Mouse (Mus musculus) lung, postnatal 0 days (tissue): ENCODE data around the gene Caprin1. TPM values are rescaled to one million over a fixed set of nuclear protein-coding genes. Genes with fewer than 3 reads are reported as not detected.

Experiments used
- ATAC-seq: fragments of 200-750 bp; cut with Nextera tagmentation; 2 replicates; pipeline ENCODE4 v1.8.0; 2017; ENCODE audit warnings: moderate library complexity
- DNase-seq: peaks from one replicate; pipeline ENCODE4 v3.0.0-alpha.2; 2016; ENCODE audit warnings: low spot score
- H3K27ac ChIP-seq: fragments of 300-500 bp; sonication (generic); 2 replicates; pipeline ENCODE4 v1.5.1; 2014; ENCODE audit warnings: antibody characterized with exemption, mild to moderate bottlenecking, low read length, mixed read lengths
- H3K27me3 ChIP-seq: fragments of 300-500 bp; sonication (generic); replicated peaks from 2 replicates; pipeline ENCODE4 v1.6.1; 2014; ENCODE audit warnings: low read length, mixed read lengths; ENCODE audit not compliant: insufficient read depth
- H3K36me3 ChIP-seq: fragments of 300-500 bp; sonication (generic); 2 replicates; pipeline ENCODE4 v1.6.1; 2014; ENCODE audit warnings: low read length, mixed read lengths; ENCODE audit not compliant: insufficient read depth
- H3K4me1 ChIP-seq: fragments of 300-500 bp; sonication (generic); 2 replicates; pipeline ENCODE4 v1.6.1; 2014; ENCODE audit warnings: antibody characterized with exemption, low read depth, low read length, mixed read lengths; ENCODE audit not compliant: insufficient read depth
- H3K4me2 ChIP-seq: fragments of 300-500 bp; sonication (generic); replicated peaks from 2 replicates; pipeline ENCODE4 v1.6.1; 2014; ENCODE audit warnings: low read depth, mild to moderate bottlenecking, low read length, moderate library complexity, mixed read lengths
- H3K4me3 ChIP-seq: fragments of 300-500 bp; sonication (generic); 2 replicates; pipeline ENCODE4 v1.5.1; 2014; ENCODE audit warnings: low read depth, low read length
- H3K9ac ChIP-seq: fragments of 300-500 bp; sonication (generic); replicated peaks from 2 replicates; pipeline ENCODE4 v1.6.1; 2014; ENCODE audit warnings: low read depth, mild to moderate bottlenecking
- H3K9me3 ChIP-seq: fragments of 300-500 bp; sonication (generic); 2 replicates; pipeline ENCODE4 v1.6.1; 2016; ENCODE audit warnings: low read length, mixed read lengths
- CTCF ChIP-seq: IDR thresholded peaks from 2 replicates; pipeline ENCODE4 v1.5.1; 2016; ENCODE audit warnings: antibody characterized with exemption, mild to moderate bottlenecking
- EP300 ChIP-seq: IDR thresholded peaks from 2 replicates; pipeline ENCODE4 v1.6.1; 2016; ENCODE audit warnings: antibody characterized with exemption, mild to moderate bottlenecking, control low read depth
- WGBS: fragments of 180-500 bp; shearing (Covaris S2); extraction: QIAGEN DNeasy Blood & Tissue Kit; methylation state at CpG from one replicate; pipeline ENCODE4 v1.1.7; 2014; 5-methylcytosine and 5-hydroxymethylcytosine counted together
- polyA plus RNA-seq: library from polyadenylated mRNA; unstranded; fragments of >200 nt; fragmentation: Nextera tagmentation; extraction: Ambion mirVana; gene quantifications from 2 replicates; pipeline ENCODE4 v1.2.1, GENCODE M21; 2015

The Caprin1 gene
- polyA plus RNA-seq, 1 experiment from 2014 or later: 87.8 TPM

GRCm38 (mm10) chr2:103755458-103756085, 41.9 kb downstream of the Caprin1 start:
- H3K27me3 ChIP-seq: no peaks in the 10 kb centered on the region
- H3K4me1 ChIP-seq: no peaks in the 10 kb centered on the region
- ATAC-seq (no peak), DNase-seq (no peak)
- no peak overlapping the region for H3K27ac ChIP-seq
- H3K4me3 ChIP-seq: no peak overlapping the region
- TF ChIP-seq EP300: no peak
- no peak for TF ChIP-seq CTCF
- H3K9me3 ChIP-seq: no peaks in the 10 kb centered on the region
- no peak overlapping the region for H3K4me2 ChIP-seq
- whole genome bisulfite sequencing: 84% methylated on average over 9 of the region's 9 CpGs
- no peaks in the 10 kb centered on the region for H3K36me3 ChIP-seq
- no peak overlapping the region for H3K9ac ChIP-seq

DNA sequence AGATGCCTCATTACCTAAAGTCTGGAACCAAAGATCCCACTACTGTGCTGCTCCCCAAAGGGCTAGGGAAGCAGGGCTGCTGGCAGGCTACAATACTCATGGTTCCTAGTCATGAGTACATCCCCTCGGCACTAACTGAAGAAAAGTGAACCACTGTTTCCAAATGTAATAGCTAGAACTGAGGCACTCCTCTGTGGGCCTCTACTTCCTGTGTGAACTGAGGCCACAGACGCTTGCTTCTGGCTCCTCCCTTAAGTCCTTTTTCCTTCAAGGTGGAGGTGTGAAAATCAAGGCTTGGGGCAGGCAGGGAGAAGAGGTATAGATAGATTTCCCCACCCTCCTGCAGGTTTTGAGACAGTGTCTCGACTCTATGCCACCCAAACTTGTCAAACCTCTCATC, 42.8 kb downstream of the Caprin1 start:
- Histone ChIP-seq H3K36me3 (no peaks in the 10 kb centered on the region), H3K9ac (no peak overlapping the region), H3K9me3 (no peaks in the 10 kb centered on the region), H3K27ac (no peak overlapping the region), H3K4me1 (no peaks in the 10 kb centered on the region), H3K4me3 (no peak overlapping the region), H3K27me3 (no peaks in the 10 kb centered on the region), H3K4me2 (no peak overlapping the region)
- no peak for TF ChIP-seq CTCF
- no peak for TF ChIP-seq EP300
- DNase-seq (no peak), ATAC-seq (no peak)
- WGBS: 73% methylated on average over 3 of the region's 3 CpGs

GRCm38 (mm10) chr2:103751771-103752170, 45.7 kb downstream of the Caprin1 start:
- Histone ChIP-seq H3K4me2 (no peak overlapping the region), H3K9me3 (no peaks in the 10 kb centered on the region), H3K4me3 (no peak overlapping the region), H3K27ac (no peak overlapping the region), H3K9ac (no peak overlapping the region), H3K36me3 (0 out of 2 replicates have a peak, but pooled peaks cover 5% of the 10 kb centered on the region), H3K27me3 (no peaks in the 10 kb centered on the region), H3K4me1 (no peaks in the 10 kb centered on the region)
- no peak for ATAC-seq
- WGBS: 91% methylated on average over 6 of the region's 6 CpGs
- TF ChIP-seq CTCF (no peak), EP300 (no peak)
- DNase-seq: no peak

DNA sequence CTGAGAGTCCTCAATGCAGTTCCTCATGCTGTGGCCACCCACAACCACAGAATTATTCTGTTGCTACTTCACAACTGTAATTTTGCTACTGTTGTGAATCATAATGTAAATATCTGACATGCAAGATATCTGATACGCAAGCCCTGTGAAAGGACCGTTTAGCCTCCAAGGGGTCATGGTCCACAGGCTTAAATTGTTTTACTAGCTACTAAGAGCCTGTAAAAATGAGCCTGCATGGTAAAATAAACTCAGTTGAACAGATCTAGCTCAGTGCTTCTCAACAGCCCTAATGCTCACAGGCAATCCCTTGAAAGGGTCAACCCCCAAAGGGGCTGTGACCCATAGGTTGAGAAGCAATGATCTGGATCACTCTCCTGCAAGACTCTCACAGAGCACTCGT, 48.4 kb downstream of the Caprin1 start:
- Histone ChIP-seq H3K4me1 (no peaks in the 10 kb centered on the region), H3K36me3 (0 out of 2 replicates have a peak, but pooled peaks cover 5% of the 10 kb centered on the region), H3K27ac (no peak overlapping the region), H3K9ac (no peak overlapping the region), H3K4me3 (no peak overlapping the region), H3K9me3 (no peaks in the 10 kb centered on the region), H3K4me2 (no peak overlapping the region), H3K27me3 (no peaks in the 10 kb centered on the region)
- TF ChIP-seq CTCF (no peak), EP300 (no peak)
- 89% methylated on average over 3 of the region's 3 CpGs for WGBS
- DNase-seq: no peak
- ATAC-seq: no peak

GRCm38 (mm10) chr2:103747891-103748290, 49.6 kb downstream of the Caprin1 start:
- 0 out of 2 replicates have a peak, but pooled peaks cover 9% of the 10 kb centered on the region for H3K36me3 ChIP-seq
- H3K27me3 ChIP-seq: no peaks in the 10 kb centered on the region
- H3K9ac ChIP-seq: no peak overlapping the region
- ATAC-seq: no peak
- H3K4me1 ChIP-seq: no peaks in the 10 kb centered on the region
- WGBS: 86% methylated on average over 9 of the region's 9 CpGs
- H3K4me2 ChIP-seq: no peak overlapping the region
- no peak overlapping the region for H3K4me3 ChIP-seq
- no peak for TF ChIP-seq CTCF
- H3K9me3 ChIP-seq: no peaks in the 10 kb centered on the region
- no peak for DNase-seq
- H3K27ac ChIP-seq: no peak overlapping the region

DNA sequence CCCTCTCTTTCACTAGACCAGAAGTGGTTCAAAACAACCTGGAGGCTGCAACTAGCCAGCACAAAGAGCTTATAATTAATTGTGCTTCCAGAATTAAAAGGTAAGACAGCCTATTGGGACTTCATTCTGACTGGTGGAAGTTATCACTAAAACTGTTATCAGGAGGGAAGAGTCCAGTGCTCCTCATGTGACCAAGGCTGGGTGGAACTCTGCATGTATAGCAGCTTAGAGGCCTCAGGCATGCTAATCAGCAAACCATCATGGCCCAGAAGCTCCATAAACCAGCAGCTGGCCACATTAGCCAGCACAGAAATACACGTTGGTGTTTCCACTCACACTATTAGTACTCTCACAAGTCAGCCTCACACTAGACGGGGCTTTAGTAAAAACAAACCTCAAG, 50.7 kb downstream of the Caprin1 start:
- no peak overlapping the region for H3K9ac ChIP-seq
- DNase-seq (no peak), ATAC-seq (no peak)
- H3K36me3 ChIP-seq: 0 out of 2 replicates have a peak, but pooled peaks cover 13% of the 10 kb centered on the region
- H3K4me1 ChIP-seq: no peaks in the 10 kb centered on the region
- no peaks in the 10 kb centered on the region for H3K9me3 ChIP-seq
- 86% methylated on average over 2 of the region's 2 CpGs for WGBS
- H3K27ac ChIP-seq: no peak overlapping the region
- H3K4me3 ChIP-seq: no peak overlapping the region
- TF ChIP-seq EP300 (no peak), CTCF (no peak)
- H3K27me3 ChIP-seq: no peaks in the 10 kb centered on the region
- no peak overlapping the region for H3K4me2 ChIP-seq

DNA sequence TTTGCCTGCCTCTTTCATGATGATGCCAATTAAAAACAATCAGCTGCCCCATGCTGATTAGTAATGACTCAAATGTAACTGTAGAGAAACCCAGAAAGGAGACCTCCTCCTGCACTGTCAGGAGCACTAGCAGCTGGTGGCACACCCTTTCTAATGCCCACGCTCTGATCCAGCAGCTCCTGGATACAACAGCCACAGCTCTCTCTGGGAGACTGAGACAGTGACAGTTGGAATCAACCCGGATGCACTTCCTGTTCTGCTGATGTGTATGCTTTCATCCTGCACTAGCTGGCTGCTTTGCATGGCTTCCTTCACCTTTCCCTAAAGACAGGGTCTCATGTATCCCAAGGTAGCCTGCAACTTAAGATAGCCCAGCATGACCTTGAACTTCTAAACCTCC, 51.4 kb downstream of the Caprin1 start:
- ATAC-seq: no peak
- H3K9me3 ChIP-seq: no peaks in the 10 kb centered on the region
- 71% methylated on average over 2 of the region's 2 CpGs for WGBS

More for the DNA sequence above, 51.4 kb downstream of the Caprin1 start:
- no peak overlapping the region for H3K9ac ChIP-seq
- H3K4me2 ChIP-seq: no peak overlapping the region
- H3K27me3 ChIP-seq: no peaks in the 10 kb centered on the region
- TF ChIP-seq CTCF (no peak), EP300 (no peak)
- 0 out of 2 replicates have a peak, but pooled peaks cover 13% of the 10 kb centered on the region for H3K36me3 ChIP-seq
- H3K4me3 ChIP-seq: no peak overlapping the region
- no peak overlapping the region for H3K27ac ChIP-seq
- DNase-seq: no peak
- H3K4me1 ChIP-seq: no peaks in the 10 kb centered on the region
